Mouse (Mus musculus) kidney, postnatal 25 days (tissue): ENCODE measurements at regions not wholly inside any gene's neighbourhood (a gene's known extent, or its start where the extent isn't known, plus 50 kb on each side); places are given as distances from the start of the nearest gene placed in this dataset.

Experiments
- DNase-seq, 2 experiments: peaks; one replicate each; pipeline ENCODE4 v3.0.0; 2021; ENCODE audit warnings: mixed read lengths in 2 of 2

GRCm38 (mm10) chr14:102615588-102616309 is 366.7 kb downstream of the Kctd12 start:
- no peak for DNase-seq

GRCm38 (mm10) chr14:102606055-102606454 is 376.4 kb downstream of the Kctd12 start:
- no peak for DNase-seq

GRCm38 (mm10) chr14:102594850-102595249 is 387.6 kb downstream of the Kctd12 start:
- no peak for DNase-seq

GRCm38 (mm10) chr14:102553781-102554180 is 428.7 kb downstream of the Kctd12 start:
- no peak for DNase-seq

GRCm38 (mm10) chr14:102552598-102552997 is 429.8 kb downstream of the Kctd12 start:
- no peak for DNase-seq

- DNase-seq, result no peak
Measured at GRCm38 (mm10) chr14:102524894-102525577, 457.4 kb downstream of the Kctd12 start.

GRCm38 (mm10) chr14:102516765-102517164 is 465.7 kb downstream of the Kctd12 start:
- no peak for DNase-seq

GRCm38 (mm10) chr14:102514527-102514926 is 467.9 kb downstream of the Kctd12 start:
- no peak for DNase-seq

- no peak for DNase-seq
Measured at GRCm38 (mm10) chr14:102512651-102513050, 469.8 kb downstream of the Kctd12 start.

GRCm38 (mm10) chr14:102511691-102512383 is 470.6 kb downstream of the Kctd12 start:
- no peak for DNase-seq

- peak; percentile 67 to 79 for DNase-seq
Measured at GRCm38 (mm10) chr14:102510387-102510786, 472.1 kb downstream of the Kctd12 start.

GRCm38 (mm10) chr14:102505696-102506321 is 476.6 kb downstream of the Kctd12 start:
- no peak for DNase-seq

GRCm38 (mm10) chr14:102497179-102497578 is 485.3 kb downstream of the Kctd12 start:
- DNase-seq, result peak; percentile 14 to 36

GRCm38 (mm10) chr14:102492376-102492775 is 490.1 kb downstream of the Kctd12 start:
- no peak for DNase-seq

- peak in 1 of 2 experiments; percentile 42 for DNase-seq
Measured at GRCm38 (mm10) chr14:102491205-102491604, 491.2 kb downstream of the Kctd12 start.

- no peak for DNase-seq
Measured at GRCm38 (mm10) chr14:102477162-102477561, 505.3 kb downstream of the Kctd12 start.

GRCm38 (mm10) chr14:102469326-102469725 is 513.1 kb downstream of the Kctd12 start:
- DNase-seq, result no peak

GRCm38 (mm10) chr14:102461001-102461400 is 521.4 kb downstream of the Kctd12 start:
- DNase-seq, result no peak

- DNase-seq, result no peak
Measured at GRCm38 (mm10) chr14:102439738-102440137, 542.7 kb downstream of the Kctd12 start.

GRCm38 (mm10) chr14:102403397-102404115 is 578.9 kb downstream of the Kctd12 start:
- no peak for DNase-seq

GRCm38 (mm10) chr14:102402061-102402689 is 580.3 kb downstream of the Kctd12 start:
- DNase-seq, result no peak
